ENCODE assay signal across 8 mouse cellular contexts in genomic region chr7:28595751-28596435, GRCm38 (mm10). TPM values are rescaled to one million over a fixed set of nuclear protein-coding genes. Genes with fewer than 3 reads are reported as not detected.
DNase-seq lines count a peak whose midpoint lies in the region; ATAC-seq and TF ChIP-seq lines count a peak whose summit lies in the region.

No protein-coding gene starts in this region.

- TF ChIP-seq CTCF in kidney, adult 2 months (conservative IDR thresholded peaks at IDR 0.05; ENCODE audit: insufficient read depth, insufficient read length, low read depth, low read length), result no peak
- TF ChIP-seq CTCF in hindbrain, postnatal 0 days (IDR thresholded peaks at IDR 0.05; ENCODE audit: low read depth), result no peak
- TF ChIP-seq CTCF in thymus, adult 2 months (IDR thresholded peaks at IDR 0.05; ENCODE audit: borderline replicate concordance, control insufficient read depth, extremely low read depth, insufficient read depth, low read length, poor library complexity), result no peak

- no peak for ATAC-seq in hindbrain, postnatal 0 days
- ATAC-seq in midbrain, embryonic 16.5 days, result no peak

- DNase-seq in kidney, adult 2 months, result peak; percentile 61
- DNase-seq in kidney, adult 11 months, result no peak
- peak; percentile 67 for DNase-seq in adrenal gland, postnatal 25 days
- peak; percentile 61 for DNase-seq in hindbrain, postnatal 0 days (ENCODE audit: low spot score)
- no peak for DNase-seq in left cerebral cortex, adult 8-10 months (ENCODE audit: low spot score in 2 of 2)
- no peak for DNase-seq in thymus, adult 2 months
- no peak for DNase-seq in spleen, adult 12 weeks (ENCODE audit: low spot score)

- H3K36me3 ChIP-seq in kidney, adult 2 months (ENCODE audit: control insufficient read depth, insufficient read depth, low read length), result no peaks in the 10 kb centered on the region
- H3K36me3 ChIP-seq in hindbrain, postnatal 0 days (ENCODE audit: insufficient read depth, low read length), result no peaks in the 10 kb centered on the region
- no peaks in the 10 kb centered on the region for H3K36me3 ChIP-seq in midbrain, embryonic 16.5 days (ENCODE audit: control insufficient read depth, insufficient read depth, low read length)
- H3K36me3 ChIP-seq in thymus, adult 2 months (ENCODE audit: control insufficient read depth, insufficient read depth, low read length), result no peaks in the 10 kb centered on the region

- no peaks in the 10 kb centered on the region for H3K9me3 ChIP-seq in hindbrain, postnatal 0 days (ENCODE audit: low read length)
- no peaks in the 10 kb centered on the region for H3K9me3 ChIP-seq in midbrain, embryonic 16.5 days (replicated peaks; ENCODE audit: control insufficient read depth, low read length, poor library complexity, severe bottlenecking)

- H3K9ac ChIP-seq in hindbrain, postnatal 0 days (replicated peaks; ENCODE audit: low read length), result no peak overlapping the region
- no peak overlapping the region; the same call in 1 of the 2 replicates for H3K9ac ChIP-seq in midbrain, embryonic 16.5 days (ENCODE audit: low read depth, low read length)

- H3K27me3 ChIP-seq in kidney, adult 2 months (replicated peaks; ENCODE audit: control insufficient read depth, insufficient read depth, low read length), result no peaks in the 10 kb centered on the region
- no peaks in the 10 kb centered on the region for H3K27me3 ChIP-seq in hindbrain, postnatal 0 days (ENCODE audit: insufficient read depth, low read length)
- H3K27me3 ChIP-seq in midbrain, embryonic 16.5 days (ENCODE audit: control insufficient read depth, insufficient read depth, low read depth, low read length), result no peaks in the 10 kb centered on the region
- no peaks in the 10 kb centered on the region for H3K27me3 ChIP-seq in thymus, adult 2 months (ENCODE audit: control insufficient read depth, insufficient read depth, low read length)

- H3K4me3 ChIP-seq in kidney, adult 2 months (ENCODE audit: insufficient read depth, low read depth, low read length), result peak overlapping the region; percentile 18; the same call in 1 of the 2 replicates
- H3K4me3 ChIP-seq in hindbrain, postnatal 0 days (ENCODE audit: low read length), result no peak overlapping the region; the same call in 1 of the 2 replicates
- no peak overlapping the region; the same call in 1 of the 2 replicates for H3K4me3 ChIP-seq in midbrain, embryonic 16.5 days (ENCODE audit: low read depth, low read length)
- H3K4me3 ChIP-seq in thymus, adult 2 months (ENCODE audit: control insufficient read depth, insufficient read depth, low read length), result no peak overlapping the region

- TF ChIP-seq POLR2A in kidney, adult 2 months (IDR thresholded peaks at IDR 0.05; ENCODE audit: low read depth, low read length), result no peak
- TF ChIP-seq POLR2A in thymus, adult 2 months (IDR thresholded peaks at IDR 0.05; ENCODE audit: control insufficient read depth, extremely low read depth, insufficient read depth, low read length, poor library complexity), result no peak

- peak overlapping the region; percentile 90 for H3K27ac ChIP-seq in kidney, adult 2 months (ENCODE audit: insufficient read depth, low read depth, low read length)
- H3K27ac ChIP-seq in hindbrain, postnatal 0 days, result peak overlapping the region; percentile 66; the same call in 1 of the 2 replicates
- H3K27ac ChIP-seq in midbrain, embryonic 16.5 days (ENCODE audit: low read length), result no peak overlapping the region
- no peak overlapping the region for H3K27ac ChIP-seq in thymus, adult 2 months (ENCODE audit: control insufficient read depth, insufficient read depth, low read length)

- WGBS in kidney, adult 2 months, result 28% methylated on average over 8 of the region's 8 CpGs
- WGBS in hindbrain, postnatal 0 days, result 44% methylated on average over 8 of the region's 8 CpGs
- 81% methylated on average over 8 of the region's 8 CpGs for whole genome bisulfite sequencing in midbrain, embryonic 16.5 days
- WGBS in thymus, adult 2 months, result 95% methylated on average over 8 of the region's 8 CpGs

- H3K4me1 ChIP-seq in kidney, adult 2 months (ENCODE audit: control insufficient read depth, insufficient read depth, low read length), result peaks cover 36% of the 10 kb centered on the region
- peaks cover 19% of the 10 kb centered on the region for H3K4me1 ChIP-seq in hindbrain, postnatal 0 days (ENCODE audit: insufficient read depth, low read length)
- H3K4me1 ChIP-seq in midbrain, embryonic 16.5 days (ENCODE audit: control insufficient read depth, insufficient read depth, low read length), result peaks cover 16% of the 10 kb centered on the region
- peaks cover 13% of the 10 kb centered on the region for H3K4me1 ChIP-seq in thymus, adult 2 months (replicated peaks; ENCODE audit: control insufficient read depth, insufficient read depth, low read length)

- peak overlapping the region; percentile 91 for H3K4me2 ChIP-seq in hindbrain, postnatal 0 days (ENCODE audit: low read depth, low read length)
- H3K4me2 ChIP-seq in midbrain, embryonic 16.5 days (ENCODE audit: low read length), result peak overlapping the region; percentile 64

RNA-seq across cellular contexts. Expression of gene Samd4b, which starts 2.1 kb away (rescaled TPM):
- polyA plus RNA-seq in kidney, adult 2 months (2012; rRNA removed), result 67.0 and 79.0 TPM in 2 replicates
- 66.6 and 69.4 TPM in 2 replicates for total RNA-seq in adrenal gland, postnatal 25 days (2021)
- 58.8 and 60.5 TPM in 2 replicates for total RNA-seq in hindbrain, postnatal 0 days (2014; rRNA removed)
- 17.7 and 19.7 TPM in 2 replicates for polyA plus RNA-seq in hindbrain, postnatal 0 days (2015; fragmentation: Nextera tagmentation; extraction: Ambion mirVana)
- 20.2 and 20.4 TPM in 2 replicates for polyA plus RNA-seq in midbrain, embryonic 16.5 days (2015; fragmentation: Nextera tagmentation; extraction: Ambion mirVana)
- 10 to 100 TPM; 58.2 to 70.1 (median 61.7) TPM for total RNA-seq in left cerebral cortex, adult 8-10 months (2022)
- polyA plus RNA-seq in thymus, adult 2 months (2012; rRNA removed), result 118 and 139 TPM in 2 replicates

RNA-seq across cellular contexts. Expression of gene Pak4, which starts 2.1 kb away (rescaled TPM):
- 36.9 and 41.8 TPM in 2 replicates for polyA plus RNA-seq in kidney, adult 2 months (2012; rRNA removed)
- 32.0 and 35.2 TPM in 2 replicates for total RNA-seq in adrenal gland, postnatal 25 days (2021)
- 14.8 and 20.3 TPM in 2 replicates for total RNA-seq in hindbrain, postnatal 0 days (2014; rRNA removed)
- polyA plus RNA-seq in hindbrain, postnatal 0 days (2015; fragmentation: Nextera tagmentation; extraction: Ambion mirVana), result 13.2 and 14.0 TPM in 2 replicates
- 18.1 and 19.1 TPM in 2 replicates for polyA plus RNA-seq in midbrain, embryonic 16.5 days (2015; fragmentation: Nextera tagmentation; extraction: Ambion mirVana)
- 1 to 10 TPM; 8.4 to 9.0 (median 8.5) TPM for total RNA-seq in left cerebral cortex, adult 8-10 months (2022)
- polyA plus RNA-seq in thymus, adult 2 months (2012; rRNA removed), result 32.8 and 37.7 TPM in 2 replicates

RNA-seq across cellular contexts. Expression of gene Acp7, which starts 35.2 kb away (rescaled TPM):
- not detected in 2 replicates for polyA plus RNA-seq in kidney, adult 2 months (2012; rRNA removed)
- total RNA-seq in adrenal gland, postnatal 25 days (2021), result not detected in 2 replicates
- 0.25 and 1.2 TPM in 2 replicates for total RNA-seq in hindbrain, postnatal 0 days (2014; rRNA removed)
- 0.28 and 0.56 TPM in 2 replicates for polyA plus RNA-seq in hindbrain, postnatal 0 days (2015; fragmentation: Nextera tagmentation; extraction: Ambion mirVana)
- polyA plus RNA-seq in midbrain, embryonic 16.5 days (2015; fragmentation: Nextera tagmentation; extraction: Ambion mirVana), result 0.26 TPM in 1 of 2 replicates, not detected in the other
- 1 to 10 TPM; 1.5 to 2.8 (median 2.1) TPM for total RNA-seq in left cerebral cortex, adult 8-10 months (2022)
- polyA plus RNA-seq in thymus, adult 2 months (2012; rRNA removed), result 0.69 and 0.92 TPM in 2 replicates

RNA-seq across cellular contexts. Expression of gene Nccrp1, which starts 48.8 kb away (rescaled TPM):
- polyA plus RNA-seq in kidney, adult 2 months (2012; rRNA removed), result 57.2 and 85.4 TPM in 2 replicates
- not detected in 2 replicates for total RNA-seq in adrenal gland, postnatal 25 days (2021)
- not detected in 2 replicates for total RNA-seq in hindbrain, postnatal 0 days (2014; rRNA removed)
- 0.34 TPM in 2 replicates for polyA plus RNA-seq in hindbrain, postnatal 0 days (2015; fragmentation: Nextera tagmentation; extraction: Ambion mirVana)
- 0.15 TPM in 1 of 2 replicates, not detected in the other for polyA plus RNA-seq in midbrain, embryonic 16.5 days (2015; fragmentation: Nextera tagmentation; extraction: Ambion mirVana)
- total RNA-seq in left cerebral cortex, adult 8-10 months (2022), result under 1 TPM in 3 of 4 experiments, not detected in 1; 0.23 to 0.49 (median 0.39) TPM
- polyA plus RNA-seq in thymus, adult 2 months (2012; rRNA removed), result 1.4 TPM in 2 replicates

RNA-seq across cellular contexts. Expression of gene Sycn, which starts 55.2 kb away (rescaled TPM):
- polyA plus RNA-seq in kidney, adult 2 months (2012; rRNA removed), result 12.4 and 13.3 TPM in 2 replicates
- total RNA-seq in adrenal gland, postnatal 25 days (2021), result not detected in 2 replicates
- not detected in 2 replicates for total RNA-seq in hindbrain, postnatal 0 days (2014; rRNA removed)
- polyA plus RNA-seq in hindbrain, postnatal 0 days (2015; fragmentation: Nextera tagmentation; extraction: Ambion mirVana), result not detected in 2 replicates
- not detected in 2 replicates for polyA plus RNA-seq in midbrain, embryonic 16.5 days (2015; fragmentation: Nextera tagmentation; extraction: Ambion mirVana)
- total RNA-seq in left cerebral cortex, adult 8-10 months (2022), result not detected
- polyA plus RNA-seq in thymus, adult 2 months (2012; rRNA removed), result 2.1 and 2.4 TPM in 2 replicates

Comparison
In these comparisons a context has a peak if more than half of its experiments do, and no peak if none do; other contexts are left out.
1. DNase-seq: peak in kidney, adult 2 months (single experiment), adrenal gland, postnatal 25 days (single experiment) and hindbrain, postnatal 0 days (single experiment); none in kidney, adult 11 months (single experiment), left cerebral cortex, adult 8-10 months (0 of 2), thymus, adult 2 months (single experiment) and spleen, adult 12 weeks (single experiment).
2. H3K27ac ChIP-seq: peak in kidney, adult 2 months (single experiment) and hindbrain, postnatal 0 days (single experiment); none in midbrain, embryonic 16.5 days (single experiment) and thymus, adult 2 months (single experiment).